Comparison of ENCODE assay signal across 9 mouse cellular contexts in the genomic region with DNA sequence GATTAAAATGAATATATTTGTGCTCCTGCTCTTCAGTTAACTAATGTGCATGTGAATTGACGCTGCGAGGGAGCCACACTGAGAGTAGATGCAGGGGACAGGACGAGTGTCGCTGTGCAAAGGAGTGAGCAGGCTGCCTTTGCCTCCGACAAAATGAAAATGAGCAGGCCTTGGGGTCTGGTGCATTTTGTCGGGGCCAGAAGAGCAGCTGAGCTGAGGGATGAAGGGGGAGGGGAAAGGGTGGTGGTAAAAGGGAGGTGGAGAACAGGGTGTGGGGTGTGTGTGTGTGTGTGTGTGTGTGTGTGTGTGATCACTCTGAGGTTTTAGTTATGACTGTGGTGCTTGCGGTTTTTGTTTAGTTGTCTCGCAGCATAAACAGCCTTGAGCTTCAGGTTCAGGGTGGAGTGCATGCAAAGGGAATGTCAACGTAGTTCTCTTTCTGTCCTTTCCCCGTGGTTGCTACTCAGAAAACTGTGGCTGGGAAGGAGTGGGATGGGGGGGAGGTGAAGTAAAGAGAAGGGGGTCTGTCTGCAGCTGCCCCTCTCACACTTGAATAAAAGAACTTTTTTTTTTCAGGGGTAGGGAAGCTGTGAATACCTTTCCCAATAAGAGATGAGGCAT.
DNase-seq lines count a peak whose midpoint lies in the region; ATAC-seq lines count a peak whose summit lies in the region.
"Had no signal": no experiment of that assay in that cellular context is flagged by ENCODE, and none has a peak within 500 bp of the region (broad histone marks: within the 10 kb centered on the region; RNA-seq: fewer than 3 reads in every experiment).

No protein-coding gene starts in this region.

- H3K36me3 ChIP-seq in heart, embryonic 14.5 days (ENCODE audit: control insufficient read depth, insufficient read depth, low read length), result no peaks in the 10 kb centered on the region
- no peaks in the 10 kb centered on the region for H3K36me3 ChIP-seq in hindbrain, embryonic 10.5 days
- H3K36me3 ChIP-seq in limb, embryonic 12.5 days, result no peaks in the 10 kb centered on the region
- H3K36me3 ChIP-seq: lung, embryonic 15.5 days had no signal

- peak overlapping the region; percentile 19 to 28; a peak in 3 of 4 replicates for H3K4me3 ChIP-seq in heart, embryonic 14.5 days (ENCODE audit: control insufficient read depth in 1 of 2, insufficient read depth in 1 of 2, low read depth in 1 of 2, low read length in 2 of 2)
- H3K4me3 ChIP-seq in hindbrain, embryonic 10.5 days, result peak overlapping the region; percentile 32
- 0 out of 2 replicates have a peak overlapping the region, but pooled peaks have one; percentile 6 for H3K4me3 ChIP-seq in limb, embryonic 12.5 days (replicated peaks)
- H3K4me3 ChIP-seq: lung, embryonic 15.5 days had no signal

- ATAC-seq in heart, embryonic 14.5 days (ENCODE audit: insufficient number of reproducible peaks, insufficient read depth, low FRiP score, low read depth), result no peak
- ATAC-seq in limb, embryonic 12.5 days (ENCODE audit: insufficient number of reproducible peaks, insufficient read depth, low FRiP score, low TSS enrichment, low read depth), result peak; percentile 61; the same call in 1 of the 2 replicates

- H3K4me2 ChIP-seq in heart, embryonic 14.5 days (ENCODE audit: low read length), result peak overlapping the region; percentile 53
- peak overlapping the region; percentile 44 for H3K4me2 ChIP-seq in limb, embryonic 12.5 days
- H3K4me2 ChIP-seq: lung, embryonic 15.5 days had no signal

- WGBS in heart, embryonic 14.5 days, result 12% methylated on average over 10 of the region's 10 CpGs
- 6% methylated on average over 10 of the region's 10 CpGs for WGBS in hindbrain, embryonic 10.5 days
- 12% methylated on average over 10 of the region's 10 CpGs for WGBS in limb, embryonic 12.5 days

- no peaks in the 10 kb centered on the region for H3K4me1 ChIP-seq in heart, embryonic 14.5 days (ENCODE audit: control insufficient read depth in 2 of 2, insufficient read depth in 2 of 2, low read length in 2 of 2)
- peaks cover 77% of the 10 kb centered on the region for H3K4me1 ChIP-seq in hindbrain, embryonic 10.5 days (replicated peaks)
- H3K4me1 ChIP-seq in limb, embryonic 12.5 days (replicated peaks), result peaks cover 9% of the 10 kb centered on the region; the same call in 1 of the 2 replicates
- H3K4me1 ChIP-seq: lung, embryonic 15.5 days had no signal

- no peak for DNase-seq in heart, adult 9 months (ENCODE audit: low spot score in 2 of 2)
- peak; percentile 26 to 75 for DNase-seq in cerebellum, postnatal 4 days (ENCODE audit: low spot score in 2 of 2)
- peak; percentile 81 for DNase-seq in hindbrain, embryonic 10.5 days (ENCODE audit: low spot score)
- peak; percentile 62 for DNase-seq in right cerebral cortex, postnatal 25 days
- DNase-seq in adrenal gland, adult 8-10 months, result no peak
- no peak for DNase-seq in lung, postnatal 10 days

- no peaks in the 10 kb centered on the region for H3K27me3 ChIP-seq in heart, embryonic 14.5 days (ENCODE audit: control insufficient read depth, insufficient read depth, low read length)
- no peaks in the 10 kb centered on the region for H3K27me3 ChIP-seq in hindbrain, embryonic 10.5 days (ENCODE audit: insufficient read depth, poor library complexity, severe bottlenecking)
- H3K27me3 ChIP-seq in limb, embryonic 12.5 days, result no peaks in the 10 kb centered on the region; the same call in 1 of the 2 replicates

- no peak overlapping the region for H3K27ac ChIP-seq in heart, embryonic 14.5 days (replicated peaks in 1 of 2; ENCODE audit: control insufficient read depth in 1 of 2, insufficient read depth in 1 of 2, low read depth in 2 of 2, low read length in 2 of 2)
- peak overlapping the region; percentile 89 for H3K27ac ChIP-seq in hindbrain, embryonic 10.5 days
- H3K27ac ChIP-seq in limb, embryonic 12.5 days, result no peak overlapping the region
- H3K27ac ChIP-seq: lung, embryonic 15.5 days had no signal

- peak overlapping the region; percentile 50 for H3K9ac ChIP-seq in heart, embryonic 14.5 days (ENCODE audit: low read length)
- H3K9ac ChIP-seq in limb, embryonic 12.5 days (replicated peaks), result no peak overlapping the region
- H3K9ac ChIP-seq: lung, embryonic 15.5 days had no signal

- H3K9me3 ChIP-seq in heart, embryonic 14.5 days (ENCODE audit: control insufficient read depth, low read length), result no peaks in the 10 kb centered on the region
- H3K9me3 ChIP-seq in hindbrain, embryonic 10.5 days, result no peaks in the 10 kb centered on the region
- H3K9me3 ChIP-seq in limb, embryonic 12.5 days, result no peaks in the 10 kb centered on the region
- H3K9me3 ChIP-seq: lung, embryonic 15.5 days had no signal

Comparison
In these comparisons a context has a peak if more than half of its experiments do, and no peak if none do; other contexts are left out.
1. DNase-seq: peak in cerebellum, postnatal 4 days (2 of 2), hindbrain, embryonic 10.5 days (single experiment) and right cerebral cortex, postnatal 25 days (single experiment); none in heart, adult 9 months (0 of 2), adrenal gland, adult 8-10 months (single experiment) and lung, postnatal 10 days (single experiment).
2. Peak in every context shown above with its lines, with median percentiles within 50 percentile points of each other: H3K4me3 ChIP-seq.